Mouse (Mus musculus): ENCODE results near the gene Pmch.

Gene Pmch

DNA sequence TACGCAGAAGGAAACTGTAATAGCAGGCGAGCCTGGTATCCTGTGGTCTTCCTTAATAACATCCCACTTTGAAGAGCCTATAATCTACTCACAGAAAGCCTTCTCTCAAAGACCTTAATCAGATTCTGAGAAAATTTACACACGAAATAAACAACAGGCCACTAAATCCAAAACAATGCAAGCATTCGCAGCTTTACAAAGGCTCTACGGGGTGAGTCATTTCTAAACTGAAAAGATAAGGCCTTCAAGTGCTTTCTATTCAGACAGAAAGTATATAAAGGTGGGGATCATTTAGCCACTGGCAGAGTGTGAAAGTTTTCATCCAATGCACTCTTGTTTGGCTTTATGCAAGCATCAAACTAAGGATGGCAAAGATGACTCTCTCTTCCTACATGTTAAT lies at the start of gene Pmch:
TSS of gene Pmch (plus strand) at position 301 of the 400 bp plus-strand sequence.
- no peak for DNase-seq (ENCODE audit: low spot score)

DNA sequence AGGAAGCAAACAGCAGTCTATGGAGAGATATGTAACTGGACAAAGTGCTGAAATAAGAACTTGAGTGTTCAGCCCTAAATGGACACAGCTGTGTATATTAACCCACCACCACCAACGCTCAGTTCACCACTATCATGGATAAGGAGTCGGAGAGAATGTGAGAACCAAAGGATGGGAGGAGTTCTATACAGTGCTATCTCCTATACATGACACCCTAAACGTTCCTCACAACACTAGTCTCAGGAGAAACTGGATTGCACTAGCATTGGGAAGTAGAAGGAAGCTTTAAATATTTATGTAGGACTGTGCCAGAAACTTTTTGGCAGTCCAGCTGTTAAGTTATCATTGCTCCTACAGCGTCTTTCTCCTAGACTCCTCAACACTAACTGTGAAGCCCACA lies 46.6 kb upstream of the Pmch start:
- DNase-seq (ENCODE audit: low spot score) = no peak

DNA sequence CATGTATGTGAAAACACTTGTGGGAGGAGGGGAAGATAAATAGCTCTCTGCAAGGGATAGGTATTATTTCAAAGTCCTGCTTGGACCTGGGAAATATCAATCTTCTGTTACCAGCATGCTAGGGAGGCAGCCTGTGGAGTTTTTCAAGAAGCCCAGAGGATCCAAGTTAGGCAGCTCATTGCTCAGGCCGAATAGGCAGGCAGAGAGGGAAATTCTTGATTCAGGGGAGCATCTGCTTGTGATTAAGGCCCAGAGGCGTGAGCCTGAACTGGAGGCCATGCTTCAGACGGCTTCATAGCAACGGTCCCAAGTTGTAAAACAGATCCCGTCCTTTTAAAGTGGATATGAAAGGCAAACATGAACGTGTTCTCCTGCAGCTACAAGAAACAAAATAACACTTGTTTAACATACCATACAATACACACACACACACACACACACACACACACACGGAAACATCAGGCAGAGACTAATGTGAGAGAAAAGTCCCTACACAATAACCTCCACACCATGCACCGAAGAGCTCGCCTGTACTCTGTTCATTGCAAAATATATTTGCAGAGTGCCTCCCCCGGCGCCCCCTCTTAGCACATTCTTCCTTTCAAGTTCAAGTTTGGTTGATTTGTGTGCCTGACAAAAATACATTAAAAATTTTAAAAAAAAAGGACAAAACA lies 44.6 kb upstream of the Pmch start:
- no peak for DNase-seq (ENCODE audit: low spot score)

DNA sequence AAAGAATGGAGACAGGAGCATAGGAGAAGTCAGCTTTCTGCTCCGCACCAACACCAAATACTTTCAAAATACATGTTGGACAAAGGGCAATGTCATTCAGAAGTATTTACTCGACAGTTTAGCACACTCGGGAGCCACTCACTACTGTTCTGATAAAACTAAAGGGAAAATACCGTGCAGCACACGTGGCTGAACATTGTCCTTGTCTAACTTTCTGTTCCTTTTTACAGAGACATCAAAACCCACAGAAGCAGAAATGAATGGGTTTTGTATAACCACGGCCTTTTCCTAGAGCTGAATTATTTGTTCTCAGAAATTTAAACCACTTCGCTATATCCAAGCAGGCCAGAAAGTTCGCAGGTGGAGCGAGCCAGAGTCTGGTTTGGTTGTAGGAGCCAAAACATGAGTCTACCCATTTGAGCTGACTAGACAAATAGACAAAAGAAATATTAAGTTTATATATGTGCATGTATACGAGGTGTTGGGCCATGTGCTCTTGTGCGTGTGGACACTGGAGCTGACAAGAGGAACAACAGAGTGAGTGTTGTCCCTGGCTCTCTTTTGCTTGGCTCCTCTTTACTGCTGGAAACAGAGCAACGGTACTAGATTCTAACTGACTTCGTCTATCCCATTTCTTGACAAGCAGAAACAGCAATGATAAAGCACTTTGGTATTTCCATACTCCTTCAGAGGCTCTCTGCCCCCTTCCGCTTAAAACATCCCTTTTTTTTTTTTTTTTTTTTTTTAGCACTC lies 36.5 kb upstream of the Pmch start:
- DNase-seq (ENCODE audit: low spot score) = no peak

DNA sequence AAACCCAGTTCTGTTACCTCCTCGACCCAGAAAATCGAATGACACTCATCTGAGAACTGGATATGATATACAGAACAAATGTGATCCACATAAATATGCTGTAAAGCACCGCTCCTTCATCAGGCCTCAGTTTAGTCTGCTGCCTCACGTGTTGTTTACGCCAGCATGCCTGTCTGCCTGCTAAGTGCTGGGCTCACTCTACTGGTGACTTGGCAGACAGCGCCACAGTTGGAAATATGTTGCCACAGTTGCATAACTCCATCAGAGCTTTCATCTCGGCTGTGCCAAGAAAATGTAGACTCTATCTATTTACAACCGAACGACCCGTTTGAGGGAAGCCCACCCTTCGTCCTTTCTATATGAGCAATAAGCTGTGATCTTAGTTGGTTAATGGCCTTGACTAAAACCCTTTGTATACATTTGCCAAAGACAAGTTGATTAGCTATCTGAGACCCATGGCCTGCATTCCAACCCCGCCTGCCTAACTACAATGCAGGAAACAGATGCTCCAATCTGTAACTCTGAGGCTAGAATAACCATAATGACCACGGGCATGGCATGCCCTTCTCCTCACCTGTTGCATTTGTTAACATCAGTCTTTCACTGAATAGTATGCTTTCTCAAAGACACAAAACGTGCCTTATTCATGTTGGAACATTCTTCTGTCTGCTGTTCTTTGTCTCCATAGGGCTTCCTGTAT lies 33.8 kb upstream of the Pmch start:
- DNase-seq (ENCODE audit: low spot score) = no peak

DNA sequence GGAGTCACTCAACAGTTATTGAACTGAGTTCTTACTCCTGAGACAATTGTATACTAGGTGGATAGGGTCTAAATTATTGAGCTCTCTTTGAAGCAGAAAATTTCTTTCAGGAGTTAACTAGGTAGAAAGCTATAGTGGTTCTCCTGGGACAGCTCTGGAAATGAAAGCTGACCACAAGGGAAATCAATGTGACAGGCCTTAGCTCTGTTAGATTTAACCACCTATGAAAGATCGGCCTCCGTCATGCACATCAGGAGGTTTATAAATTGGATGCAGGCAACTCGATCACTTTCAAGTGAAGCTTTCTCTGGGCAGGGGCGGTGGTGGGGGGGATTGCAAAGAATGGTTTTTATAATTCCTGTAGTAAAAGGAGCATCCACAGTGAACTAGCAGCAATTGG lies 27.4 kb upstream of the Pmch start:
- DNase-seq (ENCODE audit: low spot score) = no peak

DNA sequence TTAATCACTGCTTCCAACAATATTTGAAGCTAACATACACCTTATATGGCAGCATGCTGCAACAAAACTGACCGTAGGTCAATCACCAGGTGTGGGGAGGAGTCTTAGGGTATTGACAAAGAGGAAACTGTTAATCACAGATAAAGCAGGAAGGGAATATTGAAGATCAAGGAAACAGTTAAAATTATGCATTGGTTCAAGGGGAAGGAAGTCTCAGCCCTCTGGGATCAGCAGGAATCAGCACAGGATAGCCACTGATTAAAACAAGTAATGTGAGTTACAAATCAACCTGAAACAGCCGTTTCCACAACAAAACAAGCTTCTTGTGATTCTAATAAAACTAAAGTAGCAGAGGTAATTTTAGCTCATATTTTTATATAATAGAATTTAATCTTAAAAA lies 26.0 kb upstream of the Pmch start:
- no peak for DNase-seq (ENCODE audit: low spot score)

DNA sequence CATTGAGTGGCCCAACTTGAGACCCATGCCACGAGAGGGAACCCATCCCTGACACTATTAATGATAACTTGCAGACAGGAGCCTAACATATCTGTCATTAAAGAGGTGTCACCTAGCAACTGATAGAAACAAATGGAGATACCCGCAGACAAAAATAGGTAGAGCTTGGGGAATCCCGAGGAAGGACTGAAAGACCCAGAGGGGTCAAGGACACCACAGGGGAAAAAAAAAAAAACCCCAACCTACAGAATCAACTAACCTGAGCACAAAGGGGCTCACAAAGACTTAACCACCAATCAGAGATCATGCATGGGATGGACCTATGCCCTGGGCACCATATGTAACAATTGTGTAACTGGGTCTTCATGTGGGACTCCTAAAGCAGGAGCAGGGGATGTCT lies 23.5 kb upstream of the Pmch start:
- no peak for DNase-seq (ENCODE audit: low spot score)

DNA sequence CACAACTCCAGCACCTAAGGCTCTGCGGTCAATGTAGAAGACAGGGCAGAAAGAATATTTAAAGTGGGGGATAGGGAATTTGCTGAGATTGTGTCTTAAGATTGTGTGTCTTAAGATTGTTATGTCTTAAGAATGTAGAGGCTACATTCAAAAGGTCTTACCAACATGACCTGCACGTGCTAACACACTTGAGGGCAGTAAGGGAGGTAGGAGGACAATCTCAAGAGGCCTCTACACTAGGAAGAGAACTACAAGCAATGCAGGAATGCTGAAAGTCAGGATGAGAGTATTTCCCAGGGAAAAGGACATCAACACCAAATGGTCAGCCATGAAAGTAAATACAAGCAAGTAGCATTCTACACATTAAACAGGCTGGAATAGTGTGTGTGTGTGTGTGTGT lies 15.3 kb downstream of the Pmch start:
- DNase-seq (ENCODE audit: low spot score) = no peak

DNA sequence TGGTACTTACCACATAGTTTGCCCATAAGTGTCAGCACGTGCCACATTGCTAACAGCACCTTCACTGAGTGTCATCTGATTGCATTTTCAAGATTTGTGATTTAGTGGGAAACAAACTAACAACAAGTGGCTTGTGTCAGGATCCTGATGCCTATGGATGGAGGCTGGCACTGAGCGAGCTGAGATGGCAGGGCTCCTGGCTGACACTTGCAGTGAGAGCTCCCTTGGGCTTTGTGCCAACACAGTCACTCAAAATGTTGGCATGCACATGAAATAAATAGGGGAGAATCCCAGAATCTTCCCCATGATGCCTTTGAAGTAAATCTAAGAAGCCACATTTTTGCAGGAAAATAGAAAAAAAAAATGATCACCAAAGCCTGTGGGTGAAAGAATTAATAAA lies 22.4 kb downstream of the Pmch start:
- no peak for DNase-seq (ENCODE audit: low spot score)

DNA sequence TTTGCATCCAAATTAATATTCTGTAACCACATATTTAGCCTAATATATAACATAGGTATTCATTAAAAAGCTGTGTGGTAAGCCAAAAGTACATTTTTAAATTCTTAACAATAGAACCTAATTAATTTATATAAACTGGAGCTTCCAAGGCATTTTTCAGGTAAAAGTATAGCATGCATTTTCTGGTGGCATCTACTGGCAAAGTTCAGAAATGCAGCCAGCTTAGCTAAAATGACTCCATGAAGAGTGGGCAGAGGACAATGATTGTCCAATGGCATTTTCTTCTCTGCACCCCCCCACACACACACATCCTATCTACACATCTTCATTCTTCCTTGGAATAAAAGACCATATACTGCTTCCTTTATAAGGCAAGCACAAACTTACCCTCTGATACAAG lies 28.8 kb downstream of the Pmch start:
- no peak for DNase-seq (ENCODE audit: low spot score)

DNA sequence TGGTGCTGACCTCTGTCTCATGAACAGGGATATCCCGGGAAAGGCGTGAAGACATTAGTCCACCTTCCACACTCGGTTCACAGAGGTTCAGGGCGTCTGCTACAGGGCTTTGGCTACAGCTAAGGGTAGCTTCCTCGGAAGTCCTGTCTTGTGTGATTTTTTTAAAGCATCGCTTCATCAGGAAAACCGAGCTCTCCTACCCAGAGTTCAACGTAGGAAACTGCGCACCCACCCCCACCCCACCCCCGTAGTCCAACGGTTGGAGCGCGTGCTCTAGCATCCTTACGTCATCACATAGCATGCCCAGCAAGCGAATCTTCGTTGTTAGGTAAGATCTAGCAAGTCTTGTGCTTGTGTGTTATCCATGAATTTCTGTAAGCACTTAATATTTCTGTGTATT lies 44.8 kb downstream of the Pmch start:
- no peak for DNase-seq (ENCODE audit: low spot score)
